Mouse (Mus musculus) stomach, embryonic 14.5 days (tissue): ENCODE results near the gene Csnk1d. TPM values are rescaled to one million over a fixed set of nuclear protein-coding genes. Genes with fewer than 3 reads are reported as not detected.

Experiments used
- ATAC-seq: fragments of 200-750 bp; cut with Nextera tagmentation; 2 replicates; pipeline ENCODE4 v1.8.0; 2017; ENCODE audit warnings: low read depth, moderate TSS enrichment; ENCODE audit not compliant: insufficient number of reproducible peaks, insufficient read depth, low FRiP score
- H3K27ac ChIP-seq: fragments of 300-500 bp; sonication (generic); 2 replicates; pipeline ENCODE4 v1.5.1; 2014; ENCODE audit warnings: mild to moderate bottlenecking, low read length, moderate library complexity, mixed read lengths
- H3K27me3 ChIP-seq: fragments of 300-500 bp; sonication (generic); 2 replicates; pipeline ENCODE4 v1.6.1; 2014; ENCODE audit warnings: low read length, control low read depth, mixed read lengths; ENCODE audit not compliant: control insufficient read depth, insufficient read depth
- H3K36me3 ChIP-seq: fragments of 300-500 bp; sonication (generic); 2 replicates; pipeline ENCODE4 v1.6.1; 2014; ENCODE audit warnings: mild to moderate bottlenecking, control low read depth, low read length, moderate library complexity, mixed read lengths; ENCODE audit not compliant: control insufficient read depth, insufficient read depth
- H3K4me1 ChIP-seq: fragments of 300-500 bp; sonication (generic); 2 replicates; pipeline ENCODE4 v1.6.1; 2014; ENCODE audit warnings: low read length, control low read depth, mixed read lengths; ENCODE audit not compliant: control insufficient read depth, insufficient read depth
- H3K4me2 ChIP-seq: fragments of 300-500 bp; sonication (generic); replicated peaks from 2 replicates; pipeline ENCODE4 v1.6.1; 2014; ENCODE audit warnings: low read depth, low read length, control low read depth
- H3K4me3 ChIP-seq: fragments of 300-500 bp; sonication (generic); 2 replicates; pipeline ENCODE4 v1.5.1; 2014; ENCODE audit warnings: low read depth, low read length, control low read depth
- H3K9ac ChIP-seq: fragments of 300-500 bp; sonication (generic); replicated peaks from 2 replicates; pipeline ENCODE4 v1.6.1; 2014; ENCODE audit warnings: low read depth, mild to moderate bottlenecking, control low read depth, low read length, moderate library complexity, mixed read lengths
- H3K9me3 ChIP-seq: fragments of 300-500 bp; sonication (generic); 2 replicates; pipeline ENCODE4 v1.6.1; 2016; ENCODE audit warnings: low read depth, low read length, control low read depth; ENCODE audit not compliant: control insufficient read depth
- WGBS: fragments of 180-500 bp; shearing (Covaris S2); extraction: QIAGEN DNeasy Blood & Tissue Kit; methylation state at CpG from one replicate; pipeline ENCODE4 v1.1.7; 2014; 5-methylcytosine and 5-hydroxymethylcytosine counted together
- polyA plus RNA-seq: library from polyadenylated mRNA; unstranded; fragments of >200 nt; fragmentation: Nextera tagmentation; extraction: Ambion mirVana; gene quantifications from 2 replicates; pipeline ENCODE4 v1.2.1, GENCODE M21; 2014

The Csnk1d gene
- polyA plus RNA-seq = 70.4 and 70.6 TPM in 2 replicates

- peak; percentile 84 for ATAC-seq
- H3K27me3 ChIP-seq = no peaks in the 10 kb centered on the region
- peaks cover 27% of the 10 kb centered on the region; the same call in 1 of the 2 replicates for H3K4me1 ChIP-seq
- peaks cover 10% of the 10 kb centered on the region for H3K36me3 ChIP-seq
- H3K27ac ChIP-seq = peak within 1 kb of the TSS; percentile 97
- peak within 1 kb of the TSS; percentile 100 for H3K9ac ChIP-seq
- H3K4me2 ChIP-seq = peak within 1 kb of the TSS; percentile 94
- H3K9me3 ChIP-seq = no peaks in the 10 kb centered on the region
- peak within 1 kb of the TSS; percentile 99 for H3K4me3 ChIP-seq
- WGBS = under 1% methylated on average over 59 of the region's 59 CpGs
These were observed at the start of gene Csnk1d for GRCm38 (mm10) chr11:120990951-120991526. Csnk1d (minus strand) TSS chr11:120991330.

DNA sequence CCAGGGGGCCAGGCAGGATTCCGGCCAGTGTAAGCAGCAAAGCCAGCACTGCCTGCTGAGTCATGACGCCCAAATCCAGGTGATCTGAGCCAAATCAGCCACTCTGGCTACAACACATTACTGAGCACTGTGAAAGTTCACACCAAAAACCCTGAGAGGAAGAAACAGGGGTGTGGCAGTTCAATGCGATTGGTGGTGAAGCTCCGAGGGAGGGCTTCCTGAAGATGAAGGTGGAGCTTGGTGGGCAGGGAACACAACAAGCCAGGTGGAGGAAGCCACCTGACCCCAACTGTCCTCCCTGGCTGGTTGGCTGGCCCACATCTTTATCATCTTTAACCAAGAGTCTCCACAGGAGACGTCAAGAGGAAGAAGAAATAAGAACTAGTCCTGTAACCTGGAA is 48.2 kb upstream of the Csnk1d start, which contains the start of gene Cd7:
Gene Cd7, minus strand, starts transcription at position 117 of the 400 bp plus-strand sequence.
- ATAC-seq = no peak
- H3K4me1 ChIP-seq = no peaks in the 10 kb centered on the region
- no peaks in the 10 kb centered on the region for H3K27me3 ChIP-seq
- WGBS = 66% methylated on average over 5 of the region's 5 CpGs
- H3K4me2 ChIP-seq = no peak within 1 kb of the TSS
- no peaks in the 10 kb centered on the region for H3K9me3 ChIP-seq
- H3K9ac ChIP-seq = no peak within 1 kb of the TSS
- no peak within 1 kb of the TSS for H3K4me3 ChIP-seq
- H3K36me3 ChIP-seq = no peaks in the 10 kb centered on the region
- H3K27ac ChIP-seq = no peak within 1 kb of the TSS

GRCm38 (mm10) chr11:121038366-121039240 is 47.5 kb upstream of the Csnk1d start:
- WGBS = 86% methylated on average over 11 of the region's 11 CpGs

GRCm38 (mm10) chr11:121033118-121033517 is 42.0 kb upstream of the Csnk1d start:
- H3K4me1 ChIP-seq = no peaks in the 10 kb centered on the region
- no peak for ATAC-seq
- H3K36me3 ChIP-seq = no peaks in the 10 kb centered on the region
- no peak overlapping the region for H3K4me2 ChIP-seq
- 77% methylated on average over 5 of the region's 5 CpGs for WGBS
- H3K9me3 ChIP-seq = no peaks in the 10 kb centered on the region
- H3K4me3 ChIP-seq = no peak overlapping the region
- no peaks in the 10 kb centered on the region for H3K27me3 ChIP-seq
- no peak overlapping the region for H3K27ac ChIP-seq
- H3K9ac ChIP-seq = no peak overlapping the region

More at GRCm38 (mm10) chr11:121038366-121039240, 47.5 kb upstream of the Csnk1d start:
- no peaks in the 10 kb centered on the region for H3K4me1 ChIP-seq
- ATAC-seq = no peak
- H3K36me3 ChIP-seq = no peaks in the 10 kb centered on the region
- H3K9me3 ChIP-seq = no peaks in the 10 kb centered on the region
- no peaks in the 10 kb centered on the region for H3K27me3 ChIP-seq
- no peak overlapping the region for H3K4me3 ChIP-seq
- H3K4me2 ChIP-seq = no peak overlapping the region
- no peak overlapping the region for H3K9ac ChIP-seq
- no peak overlapping the region for H3K27ac ChIP-seq

- no peak overlapping the region for H3K9ac ChIP-seq
These were observed 36.1 kb upstream of the Csnk1d start for GRCm38 (mm10) chr11:121027259-121027658.

DNA sequence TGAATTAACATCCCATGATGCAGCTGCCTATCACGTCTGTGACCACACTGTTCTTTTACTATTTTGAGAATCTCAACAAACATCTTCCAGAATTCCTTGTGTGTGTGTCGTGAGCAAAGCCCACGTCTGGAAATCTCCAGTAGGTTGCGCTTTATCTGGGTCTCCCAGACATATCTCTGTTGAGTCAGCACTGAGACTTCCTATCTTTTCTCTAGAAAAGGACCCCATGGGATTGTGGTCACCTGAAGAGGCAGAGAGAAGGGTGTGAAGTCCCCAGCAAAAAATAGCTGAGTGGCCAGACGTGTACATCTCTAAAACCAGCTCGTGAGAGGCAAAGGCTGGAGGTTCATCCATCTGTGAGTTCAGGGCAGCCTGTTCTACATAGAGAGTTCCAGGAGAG is 33.0 kb upstream of the Csnk1d start:
- Histone ChIP-seq H3K36me3 (no peaks in the 10 kb centered on the region), H3K27ac (no peak overlapping the region), H3K9ac (no peak overlapping the region), H3K9me3 (no peaks in the 10 kb centered on the region), H3K4me1 (no peaks in the 10 kb centered on the region), H3K4me3 (no peak overlapping the region), H3K4me2 (no peak overlapping the region), H3K27me3 (no peaks in the 10 kb centered on the region)
- ATAC-seq = no peak
- WGBS = 69% methylated on average over 6 of the region's 6 CpGs

More at GRCm38 (mm10) chr11:121027259-121027658, 36.1 kb upstream of the Csnk1d start:
- ATAC-seq = no peak
- Histone ChIP-seq H3K4me3 (no peak overlapping the region), H3K4me2 (no peak overlapping the region), H3K27ac (no peak overlapping the region), H3K27me3 (no peaks in the 10 kb centered on the region), H3K9me3 (no peaks in the 10 kb centered on the region), H3K4me1 (no peaks in the 10 kb centered on the region), H3K36me3 (no peaks in the 10 kb centered on the region)
- WGBS = 86% methylated on average over 7 of the region's 7 CpGs

DNA sequence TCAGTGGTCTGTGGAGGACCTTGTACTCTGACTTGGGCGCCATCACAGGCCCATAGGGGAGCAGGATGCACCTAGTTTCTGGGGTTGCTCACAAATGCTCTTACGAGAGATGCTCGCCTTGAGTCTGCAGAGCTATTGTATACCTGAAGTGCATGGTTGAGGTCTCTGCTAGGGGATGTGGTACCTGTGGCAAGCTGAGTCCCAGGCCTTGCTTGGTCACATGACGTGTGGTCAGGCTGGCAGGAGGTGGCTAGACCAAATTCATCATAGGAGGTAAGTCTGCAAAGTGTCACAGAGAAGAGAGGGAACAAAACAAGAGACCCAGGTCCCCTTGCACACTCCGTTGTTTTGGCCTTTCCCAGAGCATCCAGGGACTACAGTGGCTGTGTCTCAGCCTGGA is 28.4 kb upstream of the Csnk1d start:
- Histone ChIP-seq H3K4me3 (no peak overlapping the region), H3K9ac (no peak overlapping the region), H3K4me2 (no peak overlapping the region), H3K9me3 (no peaks in the 10 kb centered on the region), H3K27ac (no peak overlapping the region), H3K36me3 (no peaks in the 10 kb centered on the region), H3K4me1 (no peaks in the 10 kb centered on the region), H3K27me3 (no peaks in the 10 kb centered on the region)
- no peak for ATAC-seq
- 79% methylated on average over 5 of the region's 5 CpGs for WGBS

DNA sequence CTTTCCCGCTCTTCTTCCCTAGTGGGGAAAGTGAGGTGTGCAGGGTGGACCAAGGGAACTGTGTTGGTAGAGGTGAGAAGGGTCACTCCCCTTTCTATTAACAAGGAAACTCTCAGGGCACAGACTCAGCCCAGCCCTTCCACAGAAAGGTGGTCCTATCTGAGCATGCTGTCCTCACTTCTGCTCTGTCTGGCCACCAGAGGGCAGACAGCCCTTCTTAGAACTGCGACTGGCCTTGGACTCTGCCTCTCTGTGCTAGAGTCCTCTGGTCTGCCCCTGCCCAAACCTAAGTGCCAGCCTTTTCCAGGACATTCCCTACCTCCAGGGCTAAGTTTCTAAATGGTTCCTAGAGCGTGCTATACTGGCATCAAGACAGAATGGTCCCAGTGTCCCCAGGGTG is 26.6 kb upstream of the Csnk1d start:
- 41% methylated on average over 3 of the region's 3 CpGs for WGBS
- ATAC-seq = peak; percentile 82; the same call in 1 of the 2 replicates
- Histone ChIP-seq H3K9ac (no peak overlapping the region), H3K4me3 (no peak overlapping the region), H3K4me2 (no peak overlapping the region), H3K27ac (no peak overlapping the region), H3K27me3 (no peaks in the 10 kb centered on the region), H3K9me3 (no peaks in the 10 kb centered on the region), H3K36me3 (no peaks in the 10 kb centered on the region), H3K4me1 (no peaks in the 10 kb centered on the region)
